ENCODE assay signal across 9 mouse cellular contexts in the genomic region with DNA sequence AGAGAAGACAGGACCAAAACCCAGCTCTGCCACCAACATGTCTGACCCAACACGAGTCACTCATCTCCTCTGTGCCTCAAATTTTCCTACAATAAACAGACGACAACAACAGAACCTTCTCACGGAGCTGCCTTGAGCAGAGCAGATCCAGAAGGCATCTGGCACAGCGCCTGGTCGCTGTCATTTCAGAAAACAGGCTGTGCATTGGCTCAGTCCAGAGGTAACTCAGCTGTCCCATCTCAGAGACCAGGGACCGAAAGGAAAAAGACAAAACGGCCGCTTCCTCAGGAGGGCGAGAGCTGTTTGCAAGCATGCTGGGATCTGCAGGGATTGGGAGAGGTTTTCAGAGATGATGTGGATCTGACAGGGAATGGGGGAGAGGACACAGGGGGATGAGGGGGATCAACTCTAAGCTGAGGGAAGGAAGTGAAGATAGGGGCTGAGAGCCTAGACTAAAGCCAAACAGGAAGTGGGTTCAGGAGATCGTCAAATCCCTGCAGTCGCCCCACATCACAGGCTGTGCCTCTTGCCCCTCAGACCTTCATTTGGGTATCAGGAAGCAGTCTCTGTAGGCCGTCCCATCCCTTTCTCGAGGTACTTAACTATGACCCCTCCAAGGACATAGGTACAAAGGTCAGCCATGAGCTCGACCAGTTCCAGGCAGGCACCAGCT. TPM values are rescaled to one million over a fixed set of nuclear protein-coding genes. Genes with fewer than 3 reads are reported as not detected.
DNase-seq lines count a peak whose midpoint lies in the region; ATAC-seq and TF ChIP-seq lines count a peak whose summit lies in the region.
"Had no signal": no experiment of that assay in that cellular context is flagged by ENCODE, and none has a peak within 500 bp of the region (broad histone marks: within the 10 kb centered on the region; RNA-seq: fewer than 3 reads in every experiment).

No protein-coding gene starts in this region.

- H3K4me1 ChIP-seq in kidney, adult 2 months (ENCODE audit: control insufficient read depth, insufficient read depth, low read length) = peaks cover 8% of the 10 kb centered on the region
- H3K4me1 ChIP-seq in kidney, postnatal 0 days (replicated peaks; ENCODE audit: insufficient read depth, low read length) = no peaks in the 10 kb centered on the region
- H3K4me1 ChIP-seq in neural tube, embryonic 15.5 days = peaks cover 23% of the 10 kb centered on the region

- H3K36me3 ChIP-seq in kidney, adult 2 months (ENCODE audit: control insufficient read depth, insufficient read depth, low read length) = no peaks in the 10 kb centered on the region
- H3K36me3 ChIP-seq in kidney, postnatal 0 days (ENCODE audit: insufficient read depth, low read length) = no peaks in the 10 kb centered on the region
- H3K36me3 ChIP-seq in neural tube, embryonic 15.5 days = no peaks in the 10 kb centered on the region
- H3K36me3 ChIP-seq: limb, embryonic 13.5 days had no signal

- H3K4me3 ChIP-seq in kidney, adult 2 months (ENCODE audit: insufficient read depth, low read depth, low read length) = no peak overlapping the region
- H3K4me3 ChIP-seq in kidney, postnatal 0 days (replicated peaks; ENCODE audit: low read depth, low read length) = no peak overlapping the region
- H3K4me3 ChIP-seq in neural tube, embryonic 15.5 days (replicated peaks) = no peak overlapping the region
- H3K4me3 ChIP-seq: limb, embryonic 13.5 days had no signal

- no peaks in the 10 kb centered on the region for H3K27me3 ChIP-seq in kidney, adult 2 months (replicated peaks; ENCODE audit: control insufficient read depth, insufficient read depth, low read length)
- H3K27me3 ChIP-seq in kidney, postnatal 0 days (ENCODE audit: insufficient read depth, low read length) = no peaks in the 10 kb centered on the region
- no peaks in the 10 kb centered on the region for H3K27me3 ChIP-seq in neural tube, embryonic 15.5 days (replicated peaks)
- H3K27me3 ChIP-seq: limb, embryonic 13.5 days had no signal

- peak; percentile 17 for DNase-seq in kidney, adult 2 months
- DNase-seq in kidney, adult 9 months = no peak
- DNase-seq in Muller cell, postnatal 12 days (ENCODE audit: inconsistent ontology term) = peak; percentile 14
- peak; percentile 60 to 72 for DNase-seq in cerebellum, postnatal 14 days
- DNase-seq in kidney, postnatal 0 days (ENCODE audit: low spot score) = peak; percentile 49
- no peak for DNase-seq in thymus, postnatal 10 days (ENCODE audit: low spot score in 2 of 2)
- no peak for DNase-seq in gastrocnemius, postnatal 4 days (ENCODE audit: low spot score in 2 of 2)

- H3K9ac ChIP-seq in kidney, postnatal 0 days (ENCODE audit: low read depth, low read length) = 0 out of 2 replicates have a peak overlapping the region, but pooled peaks have one; percentile 27
- H3K9ac ChIP-seq in neural tube, embryonic 15.5 days (replicated peaks) = no peak overlapping the region
- H3K9ac ChIP-seq: limb, embryonic 13.5 days had no signal

- no peak for ATAC-seq in kidney, postnatal 0 days (replicated peaks; ENCODE audit: low FRiP score, low read depth)
- no peak for ATAC-seq in neural tube, embryonic 15.5 days (ENCODE audit: low FRiP score)

- 56% methylated on average over 14 of the region's 14 CpGs for WGBS in kidney, adult 2 months
- 58% methylated on average over 14 of the region's 14 CpGs for WGBS in kidney, postnatal 0 days
- WGBS in neural tube, embryonic 15.5 days = 73% methylated on average over 14 of the region's 14 CpGs

- no peak overlapping the region for H3K27ac ChIP-seq in kidney, adult 2 months (ENCODE audit: insufficient read depth, low read depth, low read length)
- no peak overlapping the region for H3K27ac ChIP-seq in kidney, postnatal 0 days
- no peak overlapping the region for H3K27ac ChIP-seq in neural tube, embryonic 15.5 days (replicated peaks)
- H3K27ac ChIP-seq: limb, embryonic 13.5 days had no signal

- TF ChIP-seq POLR2A in kidney, adult 2 months (IDR thresholded peaks at IDR 0.05; ENCODE audit: low read depth, low read length) = no peak

- H3K4me2 ChIP-seq in kidney, postnatal 0 days (ENCODE audit: low read length) = no peak overlapping the region
- H3K4me2 ChIP-seq in neural tube, embryonic 15.5 days = no peak overlapping the region
- H3K4me2 ChIP-seq: limb, embryonic 13.5 days had no signal

- H3K9me3 ChIP-seq in kidney, postnatal 0 days (replicated peaks; ENCODE audit: low read length) = no peaks in the 10 kb centered on the region
- no peaks in the 10 kb centered on the region for H3K9me3 ChIP-seq in neural tube, embryonic 15.5 days (replicated peaks)
- H3K9me3 ChIP-seq: limb, embryonic 13.5 days had no signal

- TF ChIP-seq CTCF in kidney, adult 2 months (conservative IDR thresholded peaks at IDR 0.05; ENCODE audit: insufficient read depth, insufficient read length, low read depth, low read length) = no peak
- no peak for TF ChIP-seq CTCF in kidney, postnatal 0 days (IDR thresholded peaks at IDR 0.05; ENCODE audit: low read depth)

RNA-seq across cellular contexts. Expression of a gene that starts 4.6 kb away (rescaled TPM):
- 16.4 and 16.5 TPM in 2 replicates for polyA plus RNA-seq in kidney, adult 2 months (2012; rRNA removed)
- polyA plus RNA-seq in kidney, postnatal 0 days (2015; fragmentation: Nextera tagmentation; extraction: Ambion mirVana) = 14.4 and 15.5 TPM in 2 replicates
- polyA plus RNA-seq in neural tube, embryonic 15.5 days (2015; fragmentation: Nextera tagmentation; extraction: Ambion mirVana) = 14.0 and 16.4 TPM in 2 replicates
- 10 to 100 TPM; 14.0 to 15.5 TPM for total RNA-seq in gastrocnemius, postnatal 4 days (2021)

RNA-seq across cellular contexts. Expression of a gene that starts 29.2 kb away (rescaled TPM):
- polyA plus RNA-seq in kidney, adult 2 months (2012; rRNA removed) = 7.9 and 8.7 TPM in 2 replicates
- polyA plus RNA-seq in kidney, postnatal 0 days (2015; fragmentation: Nextera tagmentation; extraction: Ambion mirVana) = 19.0 and 21.3 TPM in 2 replicates
- polyA plus RNA-seq in neural tube, embryonic 15.5 days (2015; fragmentation: Nextera tagmentation; extraction: Ambion mirVana) = 16.8 and 24.1 TPM in 2 replicates
- total RNA-seq in gastrocnemius, postnatal 4 days (2021) = 10 to 100 TPM; 17.1 to 19.7 TPM

RNA-seq across cellular contexts. Expression of a gene that starts 42.9 kb away (rescaled TPM):
- 20.4 and 22.2 TPM in 2 replicates for polyA plus RNA-seq in kidney, adult 2 months (2012; rRNA removed)
- 30.0 and 32.5 TPM in 2 replicates for polyA plus RNA-seq in kidney, postnatal 0 days (2015; fragmentation: Nextera tagmentation; extraction: Ambion mirVana)
- 21.5 and 27.4 TPM in 2 replicates for polyA plus RNA-seq in neural tube, embryonic 15.5 days (2015; fragmentation: Nextera tagmentation; extraction: Ambion mirVana)
- 10 to 100 TPM; 17.5 to 21.9 TPM for total RNA-seq in gastrocnemius, postnatal 4 days (2021)

RNA-seq across cellular contexts. Expression of a gene that starts 43.0 kb away (rescaled TPM):
- polyA plus RNA-seq in kidney, adult 2 months (2012; rRNA removed) = 3.3 and 3.5 TPM in 2 replicates
- polyA plus RNA-seq in kidney, postnatal 0 days (2015; fragmentation: Nextera tagmentation; extraction: Ambion mirVana) = 2.0 and 2.2 TPM in 2 replicates
- polyA plus RNA-seq in neural tube, embryonic 15.5 days (2015; fragmentation: Nextera tagmentation; extraction: Ambion mirVana) = 3.1 and 4.6 TPM in 2 replicates
- total RNA-seq in gastrocnemius, postnatal 4 days (2021) = 10 to 100 TPM in 1 of 2 experiments, 1 to 10 TPM in 1; 9.8 to 10.5 TPM

Comparison
In these comparisons a context has a peak if more than half of its experiments do, and no peak if none do; other contexts are left out.
1. DNase-seq: peak in kidney, adult 2 months (single experiment), Muller cell, postnatal 12 days (single experiment), cerebellum, postnatal 14 days (2 of 2) and kidney, postnatal 0 days (single experiment); none in kidney, adult 9 months (single experiment), thymus, postnatal 10 days (0 of 2) and gastrocnemius, postnatal 4 days (0 of 2).